Mouse (Mus musculus) liver, embryonic 14.5 days (tissue): Measurements from ENCODE around the gene Alkbh7.

Experiments used
- CTCF ChIP-seq: IDR thresholded peaks from 2 replicates; pipeline ENCODE4 v1.5.1; 2016; ENCODE audit warnings: antibody characterized with exemption, low read depth, control low read depth
- EP300 ChIP-seq: IDR thresholded peaks from 2 replicates; pipeline ENCODE4 v1.6.1; 2016; ENCODE audit warnings: antibody characterized with exemption, low read depth

- TF ChIP-seq CTCF = peak; percentile 96
- no peak for TF ChIP-seq EP300
Measured at GRCm38 (mm10) chr17:56997029-56997667, at the start of gene Alkbh7.
